Mouse (Mus musculus): ENCODE measurements around the gene Kalrn. TPM values are rescaled to one million over a fixed set of nuclear protein-coding genes. Genes with fewer than 3 reads are reported as not detected.
A peak's percentile ranks its signal among the peaks of the same experiment; 100 is the strongest.

Gene Kalrn
- polyA plus RNA-seq, 1 experiment from 2014 or later: 22.4 TPM

DNA sequence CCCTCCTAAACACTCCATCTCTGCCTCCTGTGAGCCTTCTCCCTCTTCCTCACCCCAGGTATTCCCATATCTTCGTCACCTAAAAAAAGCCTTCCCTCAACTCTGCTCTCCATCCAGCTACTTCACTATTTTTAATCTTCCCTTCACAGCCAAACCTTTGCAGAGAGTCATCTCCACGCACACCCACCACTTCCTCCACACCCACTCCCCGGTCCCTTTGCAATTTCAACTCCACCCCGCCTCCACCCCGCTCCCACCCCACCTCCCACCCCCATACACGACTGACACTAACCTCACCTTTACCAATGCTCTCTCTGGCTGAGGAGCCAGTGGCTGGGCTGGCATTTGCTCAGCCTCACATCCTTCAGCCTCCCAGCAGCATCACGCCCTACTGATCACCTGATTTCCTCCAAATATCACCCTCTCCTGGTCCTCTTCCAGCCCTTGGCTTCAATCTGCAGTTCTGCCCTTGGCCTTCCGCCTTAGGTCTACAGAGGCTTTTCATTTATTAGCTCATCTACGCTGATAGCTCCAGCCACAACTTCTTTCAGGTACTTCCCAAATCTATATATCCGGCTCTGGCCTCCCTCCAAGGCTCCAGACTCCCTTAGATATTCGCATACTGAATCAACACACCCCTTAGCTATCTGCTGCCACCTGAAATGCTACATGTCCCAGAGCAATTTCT is 9.6 kb downstream of the Kalrn start:
- Histone ChIP-seq H3K4me3 (ENCODE audit: low read depth, low read length) (no peak overlapping the region), H3K9me3 (ENCODE audit: control insufficient read depth, low read length) (no peaks in the 10 kb centered on the region), H3K4me2 (ENCODE audit: low read depth, low read length, severe bottlenecking) (no peak overlapping the region), H3K9ac (ENCODE audit: low read length) (no peak overlapping the region), H3K36me3 (ENCODE audit: control insufficient read depth, insufficient read depth, low read length) (no peaks in the 10 kb centered on the region), H3K27ac (ENCODE audit: low read depth, low read length) (no peak overlapping the region), H3K27me3 (ENCODE audit: control insufficient read depth, insufficient read depth, low read length) (no peaks in the 10 kb centered on the region), H3K4me1 (replicated peaks; ENCODE audit: control insufficient read depth, insufficient read depth, low read length) (no peaks in the 10 kb centered on the region; the same call in 1 of the 2 replicates)
- ATAC-seq (replicated peaks; ENCODE audit: low FRiP score): no peak
- 89% methylated on average over 11 of the region's 11 CpGs for WGBS
- DNase-seq (ENCODE audit: low spot score): no peak

DNA sequence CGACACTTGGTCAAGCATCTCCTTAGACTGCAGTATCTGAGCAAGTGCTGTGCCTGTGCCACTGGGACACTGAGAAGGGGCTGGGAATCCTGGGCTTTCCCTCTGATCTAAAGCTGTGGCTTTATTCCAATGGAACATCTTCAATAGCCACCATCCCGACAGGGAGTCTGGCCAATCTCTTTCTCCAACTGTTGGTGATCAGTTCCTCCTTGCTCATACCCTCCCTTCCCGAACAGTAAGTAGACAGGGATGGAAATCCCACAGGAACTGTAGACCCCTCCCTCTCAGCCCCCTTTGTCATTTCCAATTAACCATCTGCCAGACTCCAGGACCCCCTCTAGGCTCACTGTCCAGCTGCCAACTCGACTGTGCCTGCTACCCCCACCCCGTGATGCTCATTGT is 11.6 kb downstream of the Kalrn start:
- H3K9ac ChIP-seq (ENCODE audit: low read length): no peak overlapping the region
- no peak overlapping the region for H3K4me3 ChIP-seq (ENCODE audit: low read depth, low read length)
- no peaks in the 10 kb centered on the region for H3K36me3 ChIP-seq (ENCODE audit: control insufficient read depth, insufficient read depth, low read length)
- DNase-seq (ENCODE audit: low spot score) (peak; percentile 58), ATAC-seq (replicated peaks; ENCODE audit: low FRiP score) (peak; percentile 86)
- no peaks in the 10 kb centered on the region for H3K9me3 ChIP-seq (ENCODE audit: control insufficient read depth, low read length)
- no peaks in the 10 kb centered on the region; the same call in 1 of the 2 replicates for H3K4me1 ChIP-seq (replicated peaks; ENCODE audit: control insufficient read depth, insufficient read depth, low read length)
- 14% methylated on average over 5 of the region's 5 CpGs for WGBS
- H3K4me2 ChIP-seq (ENCODE audit: low read depth, low read length, severe bottlenecking): peak overlapping the region; percentile 2; the same call in 1 of the 2 replicates
- H3K27me3 ChIP-seq (ENCODE audit: control insufficient read depth, insufficient read depth, low read length): no peaks in the 10 kb centered on the region
- peak overlapping the region; percentile 44; the same call in 1 of the 2 replicates for H3K27ac ChIP-seq (ENCODE audit: low read depth, low read length)

DNA sequence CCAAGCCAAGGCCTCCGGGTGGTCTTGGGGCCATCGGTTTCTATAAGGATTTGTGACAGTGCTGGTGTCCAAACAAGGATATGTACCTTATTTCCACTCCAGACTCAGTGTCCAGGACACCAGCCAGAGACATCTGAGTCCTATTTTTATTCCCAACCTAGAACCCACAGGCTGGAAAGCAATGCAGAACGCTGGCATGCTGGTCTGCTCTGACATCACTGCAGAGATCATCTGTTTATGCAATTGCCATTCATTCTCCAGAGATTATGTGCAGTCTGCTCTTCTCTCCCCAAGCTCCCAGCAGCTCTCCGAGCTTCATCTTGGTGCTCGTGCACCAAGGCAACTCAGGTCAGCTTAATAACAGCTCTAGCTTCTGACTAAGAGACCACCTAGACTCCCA is 12.5 kb downstream of the Kalrn start:
- Histone ChIP-seq H3K9me3 (ENCODE audit: control insufficient read depth, low read length) (no peaks in the 10 kb centered on the region), H3K27ac (ENCODE audit: low read depth, low read length) (no peak overlapping the region), H3K4me1 (replicated peaks; ENCODE audit: control insufficient read depth, insufficient read depth, low read length) (no peaks in the 10 kb centered on the region; the same call in 1 of the 2 replicates), H3K4me2 (ENCODE audit: low read depth, low read length, severe bottlenecking) (no peak overlapping the region), H3K36me3 (ENCODE audit: control insufficient read depth, insufficient read depth, low read length) (no peaks in the 10 kb centered on the region), H3K4me3 (ENCODE audit: low read depth, low read length) (no peak overlapping the region), H3K27me3 (ENCODE audit: control insufficient read depth, insufficient read depth, low read length) (no peaks in the 10 kb centered on the region), H3K9ac (ENCODE audit: low read length) (no peak overlapping the region)
- ATAC-seq (replicated peaks; ENCODE audit: low FRiP score) (no peak), DNase-seq (ENCODE audit: low spot score) (no peak)
- 72% methylated on average over 5 of the region's 5 CpGs for WGBS

DNA sequence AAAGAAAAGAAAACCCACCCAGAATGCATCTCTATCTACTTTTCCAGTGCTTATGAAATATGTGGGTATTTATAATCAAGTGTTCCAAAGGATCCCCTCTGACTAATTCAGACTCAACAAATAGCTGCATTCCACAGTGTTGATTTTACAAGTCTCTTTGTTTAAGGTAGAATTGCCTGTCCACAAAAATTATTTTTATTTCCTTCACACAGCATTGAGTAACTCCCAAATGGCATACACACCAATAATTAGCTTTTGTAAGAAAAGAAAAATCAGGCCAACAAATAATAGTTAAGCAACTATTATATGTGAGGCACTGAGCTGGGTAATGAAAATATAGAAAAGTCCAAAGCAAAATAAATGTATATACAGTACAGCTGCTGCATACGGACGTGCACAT is 12.9 kb downstream of the Kalrn start:
- H3K9me3 ChIP-seq (ENCODE audit: control insufficient read depth, low read length): no peaks in the 10 kb centered on the region
- no peak overlapping the region for H3K9ac ChIP-seq (ENCODE audit: low read length)
- no peak overlapping the region for H3K4me3 ChIP-seq (ENCODE audit: low read depth, low read length)
- ATAC-seq (replicated peaks; ENCODE audit: low FRiP score) (no peak), DNase-seq (ENCODE audit: low spot score) (no peak)
- 79% methylated on average over 2 of the region's 2 CpGs for WGBS
- H3K36me3 ChIP-seq (ENCODE audit: control insufficient read depth, insufficient read depth, low read length): no peaks in the 10 kb centered on the region
- H3K4me1 ChIP-seq (replicated peaks; ENCODE audit: control insufficient read depth, insufficient read depth, low read length): no peaks in the 10 kb centered on the region; the same call in 1 of the 2 replicates
- H3K27me3 ChIP-seq (ENCODE audit: control insufficient read depth, insufficient read depth, low read length): no peaks in the 10 kb centered on the region
- no peak overlapping the region for H3K4me2 ChIP-seq (ENCODE audit: low read depth, low read length, severe bottlenecking)
- H3K27ac ChIP-seq (ENCODE audit: low read depth, low read length): no peak overlapping the region

DNA sequence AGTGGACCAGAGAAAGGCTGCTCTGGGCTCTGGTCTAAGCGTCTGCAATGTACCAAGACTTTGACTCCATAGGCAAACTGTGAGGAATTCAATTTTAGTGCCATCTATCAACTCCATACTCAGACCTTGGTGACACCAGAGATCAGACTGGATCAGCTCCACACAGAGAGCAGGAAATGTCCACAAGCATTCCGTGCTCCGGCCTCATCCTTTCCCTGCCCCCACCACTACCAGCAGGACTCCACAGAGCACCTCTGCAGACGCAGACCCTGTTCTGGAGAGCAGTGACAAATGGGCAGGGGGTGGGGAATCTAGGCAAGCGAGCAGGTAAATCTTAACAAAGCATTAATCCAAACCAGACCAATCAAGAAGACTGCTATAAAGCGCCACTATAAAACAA is 15.4 kb downstream of the Kalrn start:
- H3K9me3 ChIP-seq (ENCODE audit: control insufficient read depth, low read length): no peaks in the 10 kb centered on the region
- peaks cover 2% of the 10 kb centered on the region; the same call in 1 of the 2 replicates for H3K4me1 ChIP-seq (replicated peaks; ENCODE audit: control insufficient read depth, insufficient read depth, low read length)
- no peaks in the 10 kb centered on the region for H3K27me3 ChIP-seq (ENCODE audit: control insufficient read depth, insufficient read depth, low read length)
- H3K4me2 ChIP-seq (ENCODE audit: low read depth, low read length, severe bottlenecking): no peak overlapping the region
- 53% methylated on average over 6 of the region's 6 CpGs for WGBS
- no peak overlapping the region for H3K9ac ChIP-seq (ENCODE audit: low read length)
- no peaks in the 10 kb centered on the region for H3K36me3 ChIP-seq (ENCODE audit: control insufficient read depth, insufficient read depth, low read length)
- ATAC-seq (replicated peaks; ENCODE audit: low FRiP score) (no peak), DNase-seq (ENCODE audit: low spot score) (no peak)
- H3K27ac ChIP-seq (ENCODE audit: low read depth, low read length): no peak overlapping the region
- H3K4me3 ChIP-seq (ENCODE audit: low read depth, low read length): no peak overlapping the region

DNA sequence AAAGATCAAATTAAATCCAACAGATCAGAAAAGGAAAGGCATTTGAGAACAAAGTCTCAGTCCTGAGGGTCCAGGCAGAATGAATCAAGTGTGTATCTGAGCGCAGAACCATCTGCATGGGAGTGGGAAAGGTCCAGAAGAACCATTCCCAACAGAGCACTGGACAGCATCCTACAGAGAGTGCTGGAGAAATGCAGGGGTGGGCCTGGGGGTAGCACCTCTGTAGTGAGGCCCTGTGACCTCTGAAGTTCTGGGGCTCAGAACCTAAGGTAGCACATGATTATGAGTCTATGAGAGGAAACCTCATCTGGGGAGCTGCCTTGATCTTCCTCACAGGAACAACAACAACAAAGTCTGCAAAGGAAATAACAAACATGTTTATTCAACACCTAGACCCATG is 20.6 kb downstream of the Kalrn start:
- no peak overlapping the region for H3K27ac ChIP-seq (ENCODE audit: low read depth, low read length)
- WGBS: 65% methylated on average over 1 of the region's 1 CpGs

DNA sequence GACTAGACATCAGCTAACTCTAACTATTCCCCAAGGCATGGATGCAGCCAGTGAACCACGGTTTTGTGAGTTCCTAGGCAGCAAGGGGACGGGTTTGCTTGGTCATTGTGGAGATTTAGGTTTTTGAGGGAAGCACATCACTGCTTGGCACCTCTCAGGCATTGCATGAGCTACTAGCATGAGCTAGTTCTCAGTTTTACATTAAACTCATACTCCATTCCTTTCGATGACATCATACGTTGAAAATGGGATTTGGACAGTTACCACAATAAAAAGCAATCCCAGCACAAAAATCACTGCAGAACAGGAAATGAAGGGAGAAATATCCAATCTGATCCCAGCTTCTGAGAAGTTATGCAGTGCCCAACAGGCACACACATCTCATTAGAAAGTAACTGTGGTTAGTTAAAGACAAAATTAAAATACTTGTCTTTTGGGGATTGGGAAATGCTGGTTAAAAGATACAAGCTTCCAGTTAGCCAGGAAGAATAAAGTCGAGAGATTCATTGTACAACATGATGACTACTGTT is 23.8 kb downstream of the Kalrn start:
- H3K27ac ChIP-seq (ENCODE audit: low read depth, low read length): no peak overlapping the region
- H3K27me3 ChIP-seq (ENCODE audit: control insufficient read depth, insufficient read depth, low read length): no peaks in the 10 kb centered on the region
- H3K4me2 ChIP-seq (ENCODE audit: low read depth, low read length, severe bottlenecking): no peak overlapping the region
- no peak overlapping the region for H3K4me3 ChIP-seq (ENCODE audit: low read depth, low read length)
- H3K9me3 ChIP-seq (ENCODE audit: control insufficient read depth, low read length): no peaks in the 10 kb centered on the region
- no peak overlapping the region for H3K9ac ChIP-seq (ENCODE audit: low read length)
- H3K36me3 ChIP-seq (ENCODE audit: control insufficient read depth, insufficient read depth, low read length): no peaks in the 10 kb centered on the region
- WGBS: 89% methylated on average over 5 of the region's 5 CpGs
- 0 out of 2 replicates have a peak, but pooled peaks cover 2% of the 10 kb centered on the region for H3K4me1 ChIP-seq (replicated peaks; ENCODE audit: control insufficient read depth, insufficient read depth, low read length)
- DNase-seq (ENCODE audit: low spot score): no peak
- no peak for ATAC-seq (replicated peaks; ENCODE audit: low FRiP score)

More for the DNA sequence above, 20.6 kb downstream of the Kalrn start:
- no peak overlapping the region for H3K9ac ChIP-seq (ENCODE audit: low read length)
- no peaks in the 10 kb centered on the region for H3K27me3 ChIP-seq (ENCODE audit: control insufficient read depth, insufficient read depth, low read length)
- no peak for DNase-seq (ENCODE audit: low spot score)
- H3K4me3 ChIP-seq (ENCODE audit: low read depth, low read length): no peak overlapping the region
- 0 out of 2 replicates have a peak, but pooled peaks cover 2% of the 10 kb centered on the region for H3K4me1 ChIP-seq (replicated peaks; ENCODE audit: control insufficient read depth, insufficient read depth, low read length)
- H3K9me3 ChIP-seq (ENCODE audit: control insufficient read depth, low read length): no peaks in the 10 kb centered on the region
- H3K4me2 ChIP-seq (ENCODE audit: low read depth, low read length, severe bottlenecking): no peak overlapping the region
- no peaks in the 10 kb centered on the region for H3K36me3 ChIP-seq (ENCODE audit: control insufficient read depth, insufficient read depth, low read length)
- ATAC-seq (replicated peaks; ENCODE audit: low FRiP score): no peak

DNA sequence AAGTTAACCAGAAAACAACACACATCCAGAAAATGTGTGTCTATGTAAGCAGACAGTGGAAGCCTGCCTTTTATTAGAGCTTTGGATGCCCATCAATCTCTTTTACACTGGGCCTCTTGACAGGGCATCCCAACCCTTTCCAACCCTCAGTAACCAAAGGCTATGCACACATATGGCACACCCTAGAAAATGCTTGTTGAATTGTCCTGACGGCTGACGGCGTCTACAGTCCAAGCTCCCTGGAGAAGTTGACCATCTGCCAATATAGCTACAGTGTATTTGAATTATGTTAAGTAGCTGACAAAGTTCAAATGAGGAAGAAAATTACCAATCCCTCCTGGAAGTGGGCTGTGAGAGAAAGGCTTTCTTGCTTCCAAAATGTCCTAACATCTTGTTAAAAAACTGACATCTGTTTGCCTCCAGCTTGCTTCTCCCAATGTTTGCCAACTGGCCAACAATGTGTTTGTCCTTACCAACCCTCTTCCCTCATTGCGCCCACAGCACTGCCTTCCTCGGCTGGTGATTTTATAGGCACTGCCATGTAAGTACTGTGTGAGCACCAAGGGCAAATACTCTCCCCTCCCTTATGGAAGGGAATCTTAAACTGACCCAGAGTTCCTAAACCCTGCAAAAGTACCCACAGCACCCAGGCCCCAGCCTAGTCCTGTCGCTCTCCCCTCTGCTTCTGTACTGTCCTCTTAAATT is 26.4 kb downstream of the Kalrn start:
- Histone ChIP-seq H3K4me2 (ENCODE audit: low read depth, low read length, severe bottlenecking) (no peak overlapping the region), H3K9ac (ENCODE audit: low read length) (no peak overlapping the region), H3K4me1 (replicated peaks; ENCODE audit: control insufficient read depth, insufficient read depth, low read length) (no peaks in the 10 kb centered on the region), H3K27ac (ENCODE audit: low read depth, low read length) (no peak overlapping the region), H3K27me3 (ENCODE audit: control insufficient read depth, insufficient read depth, low read length) (no peaks in the 10 kb centered on the region), H3K36me3 (ENCODE audit: control insufficient read depth, insufficient read depth, low read length) (no peaks in the 10 kb centered on the region), H3K9me3 (ENCODE audit: control insufficient read depth, low read length) (no peaks in the 10 kb centered on the region), H3K4me3 (ENCODE audit: low read depth, low read length) (no peak overlapping the region)
- 85% methylated on average over 6 of the region's 6 CpGs for WGBS
- ATAC-seq (replicated peaks; ENCODE audit: low FRiP score) (no peak), DNase-seq (ENCODE audit: low spot score) (no peak)
